23 mouse cellular contexts compared by ENCODE assay signal in the genomic region with DNA sequence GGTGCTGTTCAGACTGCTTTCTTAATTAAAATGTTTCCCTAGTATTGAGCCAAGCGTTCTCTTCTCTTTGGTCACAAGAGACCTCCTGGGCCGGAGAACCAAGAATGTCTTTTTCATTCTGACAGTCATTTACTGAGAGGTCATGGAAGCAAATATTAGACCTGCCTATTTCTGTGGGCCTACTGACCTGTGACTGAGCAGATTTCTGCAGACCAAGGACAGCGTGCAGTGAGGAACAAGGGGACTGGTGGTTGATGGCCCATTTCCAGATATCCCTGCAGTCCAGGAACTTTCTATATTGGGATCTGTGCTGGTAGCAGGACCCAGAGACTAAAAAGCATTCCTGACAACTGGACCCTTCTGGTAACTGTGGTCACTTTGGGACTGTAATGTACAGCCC.
DNase-seq lines count a peak whose midpoint lies in the region; ATAC-seq lines count a peak whose summit lies in the region.
"Had no signal": no experiment of that assay in that cellular context is flagged by ENCODE, and none has a peak within 500 bp of the region (broad histone marks: within the 10 kb centered on the region; RNA-seq: fewer than 3 reads in every experiment).

No protein-coding gene starts in this region.

- intact Hi-C loops in heart, postnatal 10 days (cut with DNase I) = no loop called here

- no peak overlapping the region for H3K4me2 ChIP-seq in heart, embryonic 11.5 days
- H3K4me2 ChIP-seq in limb, embryonic 15.5 days = no peak overlapping the region
- H3K4me2 ChIP-seq: embryonic facial prominence, embryonic 15.5 days; hindbrain, embryonic 12.5 days had no signal

- H3K9me3 ChIP-seq in heart, embryonic 11.5 days (replicated peaks; ENCODE audit: control insufficient read depth, low read length) = no peaks in the 10 kb centered on the region
- no peaks in the 10 kb centered on the region for H3K9me3 ChIP-seq in limb, embryonic 15.5 days
- no peaks in the 10 kb centered on the region for H3K9me3 ChIP-seq in limb, embryonic 10.5 days (replicated peaks)
- H3K9me3 ChIP-seq: embryonic facial prominence, embryonic 15.5 days; forebrain, embryonic 10.5 days; G1E; hindbrain, embryonic 12.5 days had no signal

- no peak overlapping the region for H3K4me3 ChIP-seq in heart, embryonic 11.5 days (ENCODE audit: low read depth, low read length)
- H3K4me3 ChIP-seq in limb, embryonic 15.5 days = no peak overlapping the region
- H3K4me3 ChIP-seq in limb, embryonic 10.5 days = no peak overlapping the region
- H3K4me3 ChIP-seq: embryonic facial prominence, embryonic 15.5 days; erythroblast, embryonic 14.5 days; forebrain, embryonic 10.5 days; gastrocnemius, adult 2 months; hindbrain, embryonic 12.5 days had no signal

- no peak overlapping the region for H3K9ac ChIP-seq in heart, embryonic 11.5 days (ENCODE audit: low read depth, low read length)
- H3K9ac ChIP-seq in limb, embryonic 15.5 days = no peak overlapping the region
- H3K9ac ChIP-seq: embryonic facial prominence, embryonic 15.5 days; hindbrain, embryonic 12.5 days had no signal

- peak; percentile 92 for DNase-seq in heart, adult 11 months
- no peak for DNase-seq in limb, embryonic 10.5 days (ENCODE audit: low spot score)
- peak; percentile 37 to 52 for DNase-seq in heart, postnatal 10 days
- DNase-seq in right cerebral cortex, postnatal 14 days = no peak
- no peak for DNase-seq in right cerebral cortex, postnatal 10 days (ENCODE audit: low spot score in 2 of 2)
- DNase-seq: adrenal gland, postnatal 10 days; B cell, adult 2 months; cerebellum, adult 2 months; embryo, embryonic 11 days; gastrocnemius, adult 2 months; gastrocnemius, postnatal 25 days had no signal

- no peak overlapping the region for H3K27ac ChIP-seq in heart, embryonic 11.5 days (ENCODE audit: low read depth, low read length)
- no peak overlapping the region for H3K27ac ChIP-seq in limb, embryonic 15.5 days
- H3K27ac ChIP-seq in limb, embryonic 10.5 days = no peak overlapping the region
- H3K27ac ChIP-seq: embryonic facial prominence, embryonic 15.5 days; forebrain, embryonic 10.5 days; gastrocnemius, adult 2 months; hindbrain, embryonic 12.5 days had no signal

- no peaks in the 10 kb centered on the region for H3K4me1 ChIP-seq in heart, embryonic 11.5 days (ENCODE audit: control insufficient read depth, insufficient read depth, low read length)
- no peaks in the 10 kb centered on the region for H3K4me1 ChIP-seq in limb, embryonic 15.5 days
- no peaks in the 10 kb centered on the region for H3K4me1 ChIP-seq in limb, embryonic 10.5 days
- H3K4me1 ChIP-seq: embryonic facial prominence, embryonic 15.5 days; forebrain, embryonic 10.5 days; hindbrain, embryonic 12.5 days had no signal

- no peaks in the 10 kb centered on the region for H3K27me3 ChIP-seq in heart, embryonic 11.5 days (ENCODE audit: control insufficient read depth, insufficient read depth, low read length)
- H3K27me3 ChIP-seq in limb, embryonic 15.5 days = no peaks in the 10 kb centered on the region
- H3K27me3 ChIP-seq in limb, embryonic 10.5 days (ENCODE audit: low read depth, poor library complexity, severe bottlenecking) = no peaks in the 10 kb centered on the region
- H3K27me3 ChIP-seq: embryonic facial prominence, embryonic 15.5 days; hindbrain, embryonic 12.5 days had no signal

- 72% methylated on average over 3 of the region's 3 CpGs for WGBS in heart, embryonic 11.5 days (ENCODE audit: insufficient replicate concordance)
- WGBS in limb, embryonic 15.5 days = 69% methylated on average over 3 of the region's 3 CpGs
- 92% methylated on average over 3 of the region's 3 CpGs for WGBS in limb, embryonic 10.5 days

- no peaks in the 10 kb centered on the region for H3K36me3 ChIP-seq in heart, embryonic 11.5 days (ENCODE audit: control insufficient read depth, insufficient read depth, low read length)
- no peaks in the 10 kb centered on the region for H3K36me3 ChIP-seq in limb, embryonic 15.5 days
- no peaks in the 10 kb centered on the region for H3K36me3 ChIP-seq in limb, embryonic 10.5 days
- H3K36me3 ChIP-seq: embryonic facial prominence, embryonic 15.5 days; forebrain, embryonic 10.5 days; G1E; hindbrain, embryonic 12.5 days had no signal

- ATAC-seq in heart, embryonic 11.5 days (replicated peaks; ENCODE audit: insufficient number of reproducible peaks, low FRiP score, low TSS enrichment) = no peak
- 0 out of 2 replicates have a peak, but pooled peaks have one; percentile 4 for ATAC-seq in limb, embryonic 15.5 days (ENCODE audit: insufficient number of reproducible peaks, low FRiP score, low TSS enrichment, low read depth)
- ATAC-seq: CD4-positive, CD25-positive, alpha-beta regulatory T cell, adult 4 months; forebrain, embryonic 14.5 days; hindbrain, embryonic 16.5 days; inflammation-experienced regulatory T-cells, adult 6 months; intestine, postnatal 0 days had no signal

Comparison
In these comparisons a context has a peak if more than half of its experiments do, and no peak if none do; other contexts are left out.
1. DNase-seq: peak in heart, adult 11 months (single experiment) and heart, postnatal 10 days (2 of 2); none in limb, embryonic 10.5 days (single experiment), right cerebral cortex, postnatal 14 days (single experiment) and right cerebral cortex, postnatal 10 days (0 of 2).